8 mouse cellular contexts compared by ENCODE assay signal in the genomic region with DNA sequence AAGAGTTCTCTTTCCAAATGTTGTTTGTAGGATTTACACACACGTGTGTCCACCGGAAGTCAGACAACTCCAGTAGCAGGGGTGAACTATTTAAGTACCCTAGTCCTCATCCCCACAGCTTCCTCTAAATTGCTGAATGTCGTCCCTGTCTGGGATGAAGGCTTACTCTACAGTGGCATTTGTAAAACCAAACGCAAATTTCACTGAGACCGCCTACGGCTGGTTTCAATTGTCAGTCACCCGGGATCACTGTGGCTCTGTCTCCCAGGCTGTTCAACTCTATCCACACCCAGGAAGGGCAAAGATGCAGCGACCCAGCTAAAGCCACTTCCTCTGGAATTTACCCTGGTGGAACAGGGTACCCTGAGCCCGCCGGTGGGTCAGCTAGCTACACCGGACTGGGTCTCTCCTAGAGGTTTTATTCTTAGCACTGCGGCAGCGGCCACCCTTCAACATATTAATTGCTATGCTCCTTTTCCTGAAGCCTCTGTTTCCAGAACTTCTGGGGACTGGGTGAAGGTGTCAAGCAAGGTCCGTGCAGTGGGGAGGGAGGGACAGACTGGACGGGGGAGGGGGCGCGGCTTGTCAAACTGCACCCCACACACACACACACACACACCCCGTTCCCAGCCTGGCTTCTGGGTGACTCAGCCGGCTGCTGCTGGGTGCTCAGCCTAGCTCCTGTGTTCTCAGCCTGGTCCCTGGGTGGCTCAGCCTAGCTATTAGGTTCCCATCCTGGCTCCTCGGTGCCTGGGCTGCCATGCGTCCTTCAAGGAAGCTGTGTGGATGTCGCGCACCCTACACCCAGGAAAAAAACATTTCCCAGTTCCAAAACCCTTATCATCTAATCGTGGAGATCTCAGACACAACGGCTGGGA. TPM values are rescaled to one million over a fixed set of nuclear protein-coding genes. Genes with fewer than 3 reads are reported as not detected.
DNase-seq lines count a peak whose midpoint lies in the region; ATAC-seq lines count a peak whose summit lies in the region.

No protein-coding gene starts in this region.

- WGBS in embryonic facial prominence, embryonic 10.5 days = 3% methylated on average over 25 of the region's 25 CpGs
- 5% methylated on average over 25 of the region's 25 CpGs for WGBS in hindbrain, embryonic 11.5 days
- 5% methylated on average over 25 of the region's 25 CpGs for WGBS in midbrain, embryonic 14.5 days

- intact Hi-C loops in left cerebral cortex, postnatal 4 days (cut with DNase I) = loop anchor here (5.0 to 10.0 kb wide), 3 partner anchors 73 to 305 kb away; no protein-coding TSS in a partner anchor

- no peaks in the 10 kb centered on the region for H3K36me3 ChIP-seq in embryonic facial prominence, embryonic 10.5 days (replicated peaks)
- no peaks in the 10 kb centered on the region for H3K36me3 ChIP-seq in hindbrain, embryonic 11.5 days (ENCODE audit: control insufficient read depth, insufficient read depth, low read length)
- no peaks in the 10 kb centered on the region for H3K36me3 ChIP-seq in midbrain, embryonic 14.5 days (ENCODE audit: control insufficient read depth, insufficient read depth, low read length)

- no peak for DNase-seq in cerebellum, postnatal 4 days (ENCODE audit: low spot score in 2 of 2)
- peak; percentile 23 for DNase-seq in R1 (ENCODE audit: low read depth, low spot score)
- DNase-seq in embryonic facial prominence, embryonic 10.5 days (ENCODE audit: low spot score) = peak; percentile 37
- DNase-seq in hindbrain, embryonic 11.5 days (ENCODE audit: low spot score) = peak; percentile 55
- peak; percentile 17 for DNase-seq in left cerebral cortex, postnatal 4 days
- DNase-seq in midbrain, embryonic 14.5 days = peak; percentile 47

- H3K4me2 ChIP-seq in hindbrain, embryonic 11.5 days (replicated peaks; ENCODE audit: low read depth, low read length) = peak overlapping the region; percentile 98
- peak overlapping the region; percentile 97 for H3K4me2 ChIP-seq in midbrain, embryonic 14.5 days (ENCODE audit: low read length)

- peak overlapping the region; percentile 26; the same call in 1 of the 2 replicates for H3K27ac ChIP-seq in embryonic facial prominence, embryonic 10.5 days (replicated peaks)
- no peak overlapping the region for H3K27ac ChIP-seq in hindbrain, embryonic 11.5 days (ENCODE audit: low read depth, low read length)
- H3K27ac ChIP-seq in midbrain, embryonic 14.5 days (replicated peaks; ENCODE audit: low read depth, low read length) = no peak overlapping the region

- H3K9ac ChIP-seq in hindbrain, embryonic 11.5 days (ENCODE audit: low read depth, low read length) = peak overlapping the region; percentile 80
- H3K9ac ChIP-seq in midbrain, embryonic 14.5 days (replicated peaks; ENCODE audit: low read length) = peak overlapping the region; percentile 76

- ATAC-seq in cerebellum, adult (ENCODE audit: insufficient number of reproducible peaks, low FRiP score, low TSS enrichment) = peak; percentile 24
- ATAC-seq in hindbrain, embryonic 11.5 days (ENCODE audit: low FRiP score) = peak; percentile 36; the same call in 1 of the 2 replicates
- peak; percentile 46 for ATAC-seq in midbrain, embryonic 14.5 days (ENCODE audit: low FRiP score, low TSS enrichment)
- no peak for ATAC-seq in monocyte, adult 5-6 weeks (replicated peaks; ENCODE audit: insufficient number of reproducible peaks, low FRiP score, low TSS enrichment, poor library complexity, severe bottlenecking)

- peaks cover 29% of the 10 kb centered on the region for H3K4me1 ChIP-seq in embryonic facial prominence, embryonic 10.5 days
- peaks cover 4% of the 10 kb centered on the region; the same call in 1 of the 2 replicates for H3K4me1 ChIP-seq in hindbrain, embryonic 11.5 days (replicated peaks; ENCODE audit: control insufficient read depth, insufficient read depth, low read length)
- H3K4me1 ChIP-seq in midbrain, embryonic 14.5 days (ENCODE audit: control insufficient read depth, insufficient read depth, low read length) = peaks cover 10% of the 10 kb centered on the region; the same call in 1 of the 2 replicates

- H3K9me3 ChIP-seq in embryonic facial prominence, embryonic 10.5 days = no peaks in the 10 kb centered on the region
- no peaks in the 10 kb centered on the region for H3K9me3 ChIP-seq in hindbrain, embryonic 11.5 days (ENCODE audit: control insufficient read depth, low read length)
- H3K9me3 ChIP-seq in midbrain, embryonic 14.5 days (ENCODE audit: control insufficient read depth, low read length) = no peaks in the 10 kb centered on the region

- peaks cover 64% of the 10 kb centered on the region for H3K27me3 ChIP-seq in embryonic facial prominence, embryonic 10.5 days (replicated peaks; ENCODE audit: low read depth, poor library complexity, severe bottlenecking)
- peaks cover 10% of the 10 kb centered on the region for H3K27me3 ChIP-seq in hindbrain, embryonic 11.5 days (ENCODE audit: control insufficient read depth, insufficient read depth, low read length)
- H3K27me3 ChIP-seq in midbrain, embryonic 14.5 days (ENCODE audit: control insufficient read depth, insufficient read depth, low read length) = peaks cover 38% of the 10 kb centered on the region

- H3K4me3 ChIP-seq in embryonic facial prominence, embryonic 10.5 days = peak overlapping the region; percentile 76
- H3K4me3 ChIP-seq in hindbrain, embryonic 11.5 days (ENCODE audit: low read depth, low read length) = peak overlapping the region; percentile 68
- H3K4me3 ChIP-seq in midbrain, embryonic 14.5 days (replicated peaks; ENCODE audit: low read depth, low read length) = peak overlapping the region; percentile 62

RNA-seq across cellular contexts. Expression of gene Nebl, which starts 1.3 kb away (rescaled TPM):
- polyA plus RNA-seq in embryonic facial prominence, embryonic 10.5 days (2016; fragmentation: Nextera tagmentation; extraction: Ambion mirVana) = 6.6 and 6.7 TPM in 2 replicates
- polyA plus RNA-seq in hindbrain, embryonic 11.5 days (2014; fragmentation: Nextera tagmentation; extraction: Ambion mirVana) = 6.9 and 8.6 TPM in 2 replicates
- 10 to 100 TPM; 28.1 to 36.5 TPM for total RNA-seq in left cerebral cortex, postnatal 4 days (2021)
- 6.7 and 7.0 TPM in 2 replicates for polyA plus RNA-seq in midbrain, embryonic 14.5 days (2014; fragmentation: Nextera tagmentation; extraction: Ambion mirVana)
- 0.11 to 4.9 TPM (median 0.38 TPM) in 3 replicates for total RNA-seq in monocyte, adult 5-6 weeks (2017)

Comparison
In these comparisons a context has a peak if more than half of its experiments do, and no peak if none do; other contexts are left out.
1. DNase-seq: peak in R1 (single experiment), embryonic facial prominence, embryonic 10.5 days (single experiment), hindbrain, embryonic 11.5 days (single experiment), left cerebral cortex, postnatal 4 days (single experiment) and midbrain, embryonic 14.5 days (single experiment); none in cerebellum, postnatal 4 days (0 of 2).
2. Peak in every context shown above with its lines, with median percentiles within 50 percentile points of each other: H3K4me3 ChIP-seq.